Mouse (Mus musculus) forelimb bud, embryonic 11.5 days (tissue): ENCODE results near the gene Glipr1.
"Not testable (repeated sequence)": the region's sequence is repeated elsewhere in the genome, so short reads cannot be mapped to it uniquely, and the experiment has no call there.

Experiments
- DNase-seq: peaks from one replicate; pipeline ENCODE4 v3.0.0-alpha.2; 2012; ENCODE audit warnings: low read depth, low spot score

Glipr1 gene

DNA sequence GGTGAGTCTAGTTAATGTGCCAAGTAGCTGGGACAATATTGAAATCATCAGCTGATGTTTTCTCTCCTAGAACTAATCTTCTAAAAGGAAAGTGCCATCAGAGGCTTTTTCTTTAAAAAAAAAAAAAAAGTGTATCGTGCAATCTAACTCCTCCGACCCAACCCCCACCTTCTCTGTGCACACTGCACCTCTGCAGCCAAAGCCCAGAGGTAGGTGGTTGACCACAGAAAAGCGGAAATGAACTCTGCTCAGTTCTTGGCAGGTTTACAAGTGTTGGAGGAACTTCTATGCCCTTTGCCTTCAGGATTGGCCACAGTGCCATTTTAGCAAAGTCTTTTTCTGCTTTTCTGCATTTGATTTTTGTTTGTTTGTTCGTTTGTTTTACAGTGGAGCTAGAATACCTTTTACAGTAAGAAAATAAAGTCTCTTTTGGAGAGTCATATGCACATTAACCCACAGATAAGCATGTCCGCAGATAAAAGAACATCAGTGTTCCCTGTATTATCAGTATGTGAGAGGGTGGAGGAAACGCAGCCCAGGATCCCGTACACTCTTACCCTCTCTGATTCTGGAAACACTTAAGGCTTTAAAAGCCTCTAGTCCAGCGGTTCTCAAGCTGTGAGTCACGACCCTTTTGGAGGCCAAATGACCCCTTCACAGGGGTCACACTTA lies at the start of gene Glipr1:
TSS of gene Glipr1 (minus strand) at position 88 of the 672 bp plus-strand sequence.
- no peak for DNase-seq

DNA sequence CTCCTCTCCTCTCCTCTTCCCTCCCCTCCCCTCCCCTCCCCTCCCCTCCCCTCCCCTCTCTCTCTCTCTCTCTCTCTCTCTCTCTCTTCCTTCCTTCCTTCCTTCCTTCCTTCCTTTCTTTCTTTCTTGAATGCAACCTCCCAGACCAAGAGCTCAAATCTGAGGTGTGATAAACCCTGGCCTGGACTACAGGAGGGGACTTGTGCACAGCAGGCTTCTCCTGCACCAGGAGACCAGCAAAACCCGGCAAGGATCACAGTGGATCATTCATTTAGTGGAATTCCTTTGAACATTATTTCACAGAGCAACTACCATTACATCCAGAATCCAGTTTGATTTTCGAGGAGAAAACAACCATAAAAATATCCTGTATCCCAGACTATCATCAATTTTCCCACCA lies 49.5 kb upstream of the Glipr1 start:
- DNase-seq = peak; percentile 32

DNA sequence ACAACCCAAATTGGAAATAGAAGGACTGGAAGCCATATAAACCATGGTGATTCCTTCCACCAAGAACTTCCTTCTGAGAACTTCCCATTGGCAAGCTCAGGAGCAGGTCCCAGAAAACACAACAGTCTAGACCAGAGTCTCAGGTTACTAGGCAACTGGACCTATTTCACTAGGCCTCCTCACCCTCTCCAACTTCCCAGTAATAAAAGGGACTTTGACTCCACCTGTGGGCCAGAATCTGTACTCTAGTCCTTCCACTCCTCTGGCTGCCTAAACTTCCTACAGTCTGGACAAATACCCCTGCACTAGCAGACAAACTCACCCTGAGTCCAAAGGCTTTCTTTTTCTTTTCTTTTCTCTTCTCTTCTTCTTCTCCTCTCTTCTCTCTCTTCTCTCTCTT lies 48.8 kb upstream of the Glipr1 start:
- peak; percentile 7 for DNase-seq

DNA sequence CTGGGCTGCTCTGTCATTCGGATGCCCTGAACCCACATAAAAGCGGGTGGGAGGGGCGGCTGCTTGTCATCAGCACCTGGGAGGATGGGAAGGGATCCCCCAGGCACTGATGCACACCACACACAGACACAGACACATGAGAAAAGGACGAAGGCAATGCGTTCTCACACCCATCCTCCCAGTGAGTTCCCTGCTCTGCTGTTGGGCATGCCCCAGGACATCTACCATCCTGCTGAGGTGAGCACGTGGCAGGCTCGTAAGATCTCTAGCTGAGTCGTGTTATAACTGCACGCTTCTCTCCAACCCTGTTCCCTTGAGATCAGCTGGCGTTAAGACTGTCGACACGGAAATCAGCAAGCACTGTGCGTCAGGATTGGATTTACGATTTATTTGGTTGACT lies 41.9 kb upstream of the Glipr1 start:
- peak; percentile 10 for DNase-seq

DNA sequence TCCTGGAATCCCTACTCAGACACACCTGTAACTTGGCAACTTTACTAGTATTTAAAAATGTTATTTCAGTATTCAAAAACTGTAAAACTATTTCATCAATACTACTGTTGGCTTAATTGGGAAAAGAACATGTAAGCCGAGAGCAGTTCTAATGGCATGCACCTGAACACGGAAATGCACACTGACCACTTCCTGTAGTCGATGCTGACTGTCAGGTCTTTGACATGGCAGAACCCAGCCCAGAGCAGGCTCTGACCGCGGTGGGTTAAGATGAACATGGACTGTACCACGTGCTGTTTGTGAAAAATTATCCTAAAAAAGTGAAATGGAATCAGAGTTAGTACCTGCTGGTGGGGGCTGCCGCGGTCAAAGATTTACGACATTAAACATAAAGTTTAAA lies 41.1 kb upstream of the Glipr1 start:
- DNase-seq = not testable (repeated sequence)

DNA sequence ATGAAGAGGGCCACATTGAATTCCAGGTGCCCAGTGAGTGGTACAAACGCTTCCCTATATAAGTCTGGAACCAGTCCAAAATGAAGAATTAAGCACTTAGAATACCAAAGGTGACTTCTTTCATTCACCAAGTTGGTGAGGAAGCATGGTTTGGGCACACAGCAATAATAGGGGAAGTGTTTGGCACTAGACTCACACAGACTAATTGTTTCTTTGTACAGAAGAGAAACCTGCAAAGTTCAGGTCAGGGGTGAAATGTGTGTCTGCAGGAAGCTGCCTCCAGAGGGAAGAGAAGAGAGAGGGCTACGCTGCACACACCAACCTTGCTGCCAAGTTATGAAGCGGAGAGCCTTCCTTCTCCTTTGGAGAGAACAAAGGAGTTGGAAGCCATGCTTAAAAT lies 26.3 kb upstream of the Glipr1 start:
- not testable (repeated sequence) for DNase-seq

DNA sequence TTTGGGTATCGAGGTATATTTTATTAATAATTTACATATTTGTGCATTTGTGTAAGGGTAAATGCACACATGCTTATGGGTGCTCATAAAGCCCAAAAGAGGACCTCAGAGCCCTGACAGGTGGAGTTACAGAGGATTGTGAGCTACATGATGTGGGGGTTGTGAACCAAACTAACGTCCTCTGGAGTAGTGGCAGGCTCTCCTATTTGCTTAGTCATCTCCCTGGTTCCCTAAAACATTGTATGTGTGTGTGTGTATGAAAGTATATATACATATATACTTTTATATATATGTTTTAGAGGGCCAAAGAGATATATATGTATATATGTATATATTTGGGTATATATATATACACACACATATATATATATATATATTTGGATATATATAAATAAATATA lies 21.2 kb upstream of the Glipr1 start:
- no peak for DNase-seq

DNA sequence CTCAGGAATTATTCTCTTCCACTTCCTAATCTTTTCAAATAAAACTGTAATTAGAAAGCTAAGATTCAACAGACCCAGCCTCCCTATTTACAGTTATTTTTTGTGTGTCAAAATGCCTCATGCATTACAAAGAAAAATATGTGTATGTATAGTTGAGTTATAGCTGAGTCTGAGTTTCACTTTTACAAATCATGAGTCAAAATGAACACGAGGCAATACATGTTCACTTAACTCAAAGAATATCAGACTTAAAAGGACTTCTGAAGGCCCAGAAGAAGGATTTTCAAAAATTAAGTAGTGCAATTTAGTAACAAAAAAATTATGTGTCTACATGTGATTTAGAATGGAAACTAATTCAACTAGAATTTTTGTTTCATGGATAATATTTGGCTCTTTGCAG lies 7.1 kb upstream of the Glipr1 start:
- not testable (repeated sequence) for DNase-seq

DNA sequence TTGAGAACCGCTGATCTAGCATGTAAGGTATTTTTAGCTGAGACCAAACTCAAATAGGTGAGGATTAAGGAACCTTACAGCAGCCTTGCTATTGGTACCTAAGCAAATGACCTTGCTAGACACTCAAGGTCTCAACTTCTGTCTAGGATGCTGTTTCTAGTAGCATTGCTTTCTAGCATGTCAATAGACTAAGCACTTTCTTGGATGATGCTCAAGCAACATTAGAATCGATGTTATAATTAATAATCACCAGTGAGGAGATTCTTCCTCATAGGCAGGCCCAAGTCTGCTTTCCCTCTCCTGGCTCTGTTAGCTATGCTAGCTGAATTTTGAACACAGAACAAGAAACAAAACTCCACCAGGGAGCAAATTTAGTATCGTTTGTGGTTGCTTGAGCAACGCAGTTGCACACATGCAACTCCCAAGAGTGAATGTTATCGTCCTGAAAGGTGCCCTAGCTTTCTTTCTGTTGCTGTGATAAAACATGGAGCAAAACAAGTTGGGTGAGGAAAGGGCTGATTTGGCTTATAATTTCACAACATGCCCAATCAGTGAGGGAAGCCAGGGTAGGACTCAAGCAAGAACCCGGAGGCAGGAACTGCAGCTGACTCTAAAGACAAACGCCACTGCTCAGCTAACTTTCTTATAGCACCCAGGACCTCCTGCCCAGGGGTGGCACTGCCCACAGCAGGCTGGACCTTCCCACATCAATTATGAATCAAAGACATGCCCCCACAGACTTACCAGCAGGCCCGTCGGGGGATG lies 493 bp downstream of the Glipr1 start:
- no peak for DNase-seq

DNA sequence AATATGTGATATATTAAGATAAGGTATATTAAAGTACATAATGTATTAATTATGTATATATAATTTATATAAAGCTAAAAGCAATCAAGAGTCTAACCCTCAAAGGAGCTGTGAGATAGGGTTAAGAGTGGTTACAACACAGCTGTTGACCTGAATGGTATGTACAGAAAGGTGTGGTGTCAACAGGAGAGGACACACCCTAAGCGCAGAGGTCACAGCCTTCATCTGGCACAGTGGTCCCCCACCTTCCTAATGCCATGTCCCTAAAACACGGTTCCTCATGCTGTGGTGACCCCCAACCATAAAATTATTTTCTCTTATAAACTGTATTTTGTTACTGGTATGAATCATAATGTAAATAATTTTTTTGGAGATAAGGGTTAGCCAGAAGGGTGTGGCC lies 1.1 kb downstream of the Glipr1 start:
- no peak for DNase-seq

DNA sequence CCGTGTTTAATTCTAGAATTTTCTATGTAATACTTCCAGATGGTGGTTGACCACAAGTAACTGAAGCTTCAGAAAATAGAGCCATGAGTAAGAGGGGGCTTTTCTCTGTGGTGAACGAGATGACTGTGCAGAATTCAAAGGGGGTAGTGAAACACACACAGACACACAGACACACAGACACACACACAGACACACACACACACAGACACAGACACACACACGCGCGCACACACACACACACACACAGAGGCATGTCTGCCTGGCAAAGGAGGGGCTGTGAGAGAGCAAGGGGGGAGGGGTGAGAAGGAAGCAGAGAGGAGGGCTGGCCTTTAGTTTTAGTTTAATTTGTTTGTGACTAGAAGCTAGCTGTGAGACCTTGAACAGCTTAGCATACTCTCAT lies 1.9 kb downstream of the Glipr1 start:
- DNase-seq = no peak

DNA sequence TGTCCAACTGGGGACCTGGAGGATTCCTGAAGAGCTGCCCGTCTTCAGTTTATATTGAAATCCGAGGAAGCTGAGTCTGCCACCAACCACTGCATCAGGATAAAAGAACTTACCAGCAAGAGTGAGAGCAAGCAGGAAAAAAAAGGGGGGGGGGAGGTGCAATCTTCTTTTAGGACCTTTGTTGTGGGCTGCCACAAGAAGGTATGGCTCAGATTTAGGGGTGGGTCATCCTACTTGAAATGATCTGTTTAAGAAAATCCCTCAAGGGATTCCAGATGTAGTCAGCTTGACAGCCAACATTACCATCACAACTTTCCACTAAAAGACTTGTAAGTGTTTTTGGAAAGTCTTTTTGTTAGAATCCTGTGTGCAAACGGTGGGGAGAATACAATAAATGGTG lies 2.7 kb downstream of the Glipr1 start:
- no peak for DNase-seq

DNA sequence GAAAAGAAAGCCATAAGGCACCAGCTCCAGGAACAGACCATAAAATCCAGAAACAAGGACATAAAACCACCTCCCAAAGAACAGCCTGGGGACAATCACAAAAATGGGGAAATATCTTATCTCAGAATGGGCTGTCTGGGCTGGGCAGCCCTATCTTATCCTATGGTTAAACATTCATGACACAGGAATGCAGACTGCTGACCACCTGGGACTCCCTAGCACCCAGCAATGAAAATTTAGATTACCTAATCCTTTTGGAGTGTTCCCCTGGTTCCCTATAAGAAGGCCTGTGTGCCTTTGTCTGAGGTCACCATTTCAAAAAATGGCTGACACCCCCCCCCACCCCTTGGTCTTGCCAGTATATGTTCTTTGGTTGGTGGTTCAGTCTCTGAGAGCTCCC lies 4.8 kb downstream of the Glipr1 start:
- no peak for DNase-seq

DNA sequence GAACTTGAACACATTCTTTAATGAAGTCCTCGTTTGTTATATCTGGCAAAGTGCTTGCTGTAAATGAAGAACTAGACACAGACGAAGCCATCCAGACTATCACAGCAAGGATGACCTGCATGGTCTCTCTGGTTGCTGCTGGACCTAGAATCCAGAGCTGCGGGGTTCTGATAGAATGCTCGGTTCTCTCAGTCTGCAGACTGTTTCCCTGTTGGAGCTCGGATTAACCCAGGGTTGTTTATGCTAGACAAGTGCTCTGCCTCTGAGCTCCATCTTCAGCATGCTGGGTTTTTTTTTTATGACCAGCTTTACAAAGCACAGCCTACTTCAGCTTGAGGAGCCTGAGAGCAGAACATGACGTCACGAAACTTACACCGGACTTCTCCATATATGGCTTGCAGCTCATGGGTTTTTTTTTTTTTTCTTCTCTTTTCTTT lies 5.5 kb downstream of the Glipr1 start:
- no peak for DNase-seq

DNA sequence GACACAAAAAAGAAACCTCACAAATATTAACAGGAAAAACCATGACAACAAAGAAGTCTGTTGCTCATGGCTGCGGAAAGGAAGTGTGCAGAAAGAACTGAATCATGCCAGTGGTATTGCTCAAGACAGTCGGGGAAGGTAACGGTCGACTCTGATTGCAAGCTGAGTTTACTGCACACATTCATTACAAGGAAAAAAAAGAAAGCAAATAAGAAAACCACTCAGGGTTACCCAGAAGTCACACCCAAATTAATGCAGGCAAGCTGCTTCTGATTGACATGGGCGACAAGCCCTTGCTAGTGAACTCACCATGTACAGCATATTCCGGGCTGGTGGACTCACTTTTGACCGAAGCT lies 5.9 kb downstream of the Glipr1 start:
- DNase-seq = no peak

DNA sequence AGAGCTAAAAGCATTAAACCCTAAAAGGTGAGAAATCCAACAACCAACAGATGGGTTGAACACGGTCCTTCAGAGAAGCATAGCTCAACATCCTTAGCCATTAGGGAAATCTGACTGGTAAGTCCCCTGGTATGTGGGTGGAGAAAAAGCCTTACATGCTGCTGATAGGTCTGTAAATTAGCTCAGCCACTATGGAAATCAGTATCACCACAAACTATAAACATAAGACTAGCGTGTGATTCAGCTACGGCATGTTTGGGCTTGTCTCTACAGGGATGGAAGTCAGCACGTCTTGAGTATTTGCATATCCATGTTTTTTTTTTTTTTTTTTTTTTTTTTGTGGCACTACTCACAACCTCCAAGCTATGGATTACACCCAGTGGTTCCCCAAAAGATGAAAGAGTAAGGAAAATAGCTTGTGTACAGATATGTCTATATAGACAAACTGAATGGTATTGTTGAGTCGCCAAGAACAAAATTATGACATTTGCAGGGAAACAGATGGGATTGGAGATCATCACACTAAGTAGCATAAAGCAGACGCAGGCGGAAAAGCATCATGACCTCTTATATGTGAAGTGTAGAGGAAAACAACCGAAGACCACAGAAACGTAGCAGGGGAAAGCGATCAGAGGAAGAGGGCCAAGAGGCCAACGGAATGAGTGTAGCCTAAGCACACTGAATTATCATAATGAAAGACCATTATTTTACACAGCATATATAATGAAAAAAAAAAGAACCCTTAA lies 6.5 kb downstream of the Glipr1 start:
- DNase-seq = no peak

DNA sequence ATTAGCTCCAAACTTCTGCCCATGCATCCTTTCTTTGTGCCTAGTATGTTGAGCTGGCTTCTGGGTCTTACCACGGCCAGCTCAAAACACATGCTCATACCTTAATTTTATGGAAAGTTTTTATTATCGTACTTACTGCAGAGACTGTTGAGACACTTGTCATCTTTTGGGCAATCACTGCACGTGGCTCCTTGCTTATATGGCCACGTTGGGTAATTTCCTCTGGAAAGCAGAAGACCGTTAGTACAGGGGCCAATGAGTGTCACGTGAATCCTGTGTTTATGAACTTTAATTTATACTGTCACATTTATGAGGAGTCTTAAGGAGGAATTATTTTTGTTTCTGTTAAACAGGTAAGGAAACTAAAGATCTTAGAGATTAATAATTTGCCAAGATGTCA lies 16.0 kb downstream of the Glipr1 start:
- DNase-seq = no peak

DNA sequence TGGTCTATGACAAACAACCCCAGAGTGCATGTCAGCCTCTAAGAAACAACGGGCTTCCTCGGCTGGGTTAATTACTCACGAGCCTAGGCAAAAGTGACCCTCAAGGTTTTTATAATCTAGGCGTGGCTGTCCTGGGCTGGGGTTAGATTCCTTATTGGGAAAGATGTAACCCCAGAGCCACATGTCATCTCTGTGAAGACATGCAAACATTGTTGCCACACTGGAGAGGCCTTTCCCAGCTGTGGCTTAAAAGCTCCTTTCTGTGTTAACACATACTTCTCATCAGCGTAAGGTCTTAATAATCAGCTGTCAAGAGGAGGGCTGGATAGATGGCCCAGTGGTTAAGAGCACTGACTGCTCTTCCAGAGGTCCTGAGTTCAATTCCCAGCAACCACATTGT lies 19.4 kb downstream of the Glipr1 start:
- DNase-seq = no peak

DNA sequence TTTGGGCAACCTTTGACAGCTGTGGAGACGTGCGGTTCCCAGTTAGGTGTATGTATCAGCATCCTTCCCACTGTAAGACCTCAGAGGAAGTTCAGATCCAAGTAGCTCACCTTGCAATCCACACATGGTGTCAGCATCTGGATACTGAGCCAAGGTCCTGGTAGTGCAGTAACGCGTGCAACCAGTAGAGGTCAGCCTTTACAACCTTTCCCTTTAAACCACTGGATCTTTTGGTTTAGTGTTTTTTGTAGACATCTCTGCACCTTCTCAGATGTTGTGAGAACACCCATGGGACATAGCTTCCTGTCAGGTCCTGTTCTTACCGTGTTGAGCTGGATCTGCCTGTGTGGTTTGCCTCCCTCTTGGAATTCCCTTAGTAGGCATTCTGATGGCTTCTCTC lies 24.8 kb downstream of the Glipr1 start:
- DNase-seq = peak; percentile 78

DNA sequence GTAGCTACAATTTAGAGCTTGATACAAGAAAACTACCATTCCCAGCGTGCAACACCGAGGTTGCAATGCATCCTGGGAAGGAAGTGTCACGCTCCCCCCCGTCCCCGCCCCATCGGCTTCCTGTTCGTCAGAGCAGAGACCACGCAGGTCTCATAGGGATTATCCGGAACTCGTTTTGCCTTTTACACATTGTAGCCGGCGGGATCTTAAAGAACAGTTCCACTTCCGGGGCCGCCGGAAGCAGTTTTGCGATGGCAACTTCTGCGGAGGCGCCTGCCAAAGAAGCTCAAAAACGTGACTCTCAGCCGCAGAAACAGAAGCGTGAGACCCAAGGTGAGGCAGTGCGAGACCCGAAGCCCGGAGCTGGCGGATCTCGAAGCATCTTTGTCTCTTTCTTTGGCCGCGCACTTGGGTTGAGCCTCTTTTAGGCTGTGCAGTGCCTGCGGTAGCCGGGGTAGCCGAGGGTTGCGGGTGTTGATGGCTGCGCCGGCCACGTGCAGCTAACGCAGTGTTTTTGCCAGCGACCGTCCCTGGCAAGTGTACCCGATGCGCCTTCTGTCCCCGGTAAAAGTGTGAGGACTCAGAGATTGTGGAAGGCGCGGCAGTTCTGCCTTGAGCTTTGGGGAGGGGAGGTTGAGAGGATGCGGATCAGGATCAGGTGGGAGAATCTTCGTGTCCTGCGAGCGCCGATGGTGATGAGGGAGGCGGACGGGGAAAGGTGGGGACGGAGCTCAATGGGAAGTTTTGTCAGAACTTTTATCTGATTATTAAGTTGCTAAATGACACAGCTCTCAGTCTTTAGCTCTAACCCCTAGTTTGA lies 29.7 kb downstream of the Glipr1 start, which contains the start of gene Krr1:
TSS of gene Krr1 (plus strand) at position 123 of the 820 bp plus-strand sequence.
- DNase-seq = peak; percentile 95

DNA sequence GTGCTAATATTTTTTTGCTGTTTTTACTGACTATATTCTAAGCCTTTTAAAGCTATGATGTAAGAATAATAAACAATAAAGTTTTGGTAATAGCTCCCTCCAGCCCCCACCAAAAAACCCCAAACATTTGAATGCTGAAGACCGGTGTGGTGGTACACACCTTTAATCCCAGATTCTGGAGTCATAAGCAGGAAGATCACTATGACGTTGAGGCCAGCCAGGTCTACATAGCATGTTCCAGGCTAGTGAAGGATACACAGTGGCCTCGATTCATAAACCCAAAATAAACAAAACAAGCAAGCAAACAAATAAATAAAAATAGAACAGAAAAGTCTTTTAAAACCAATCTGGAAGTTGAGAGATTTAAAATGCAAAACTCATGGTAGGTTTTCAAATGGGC lies 30.5 kb downstream of the Glipr1 start:
- DNase-seq = no peak

DNA sequence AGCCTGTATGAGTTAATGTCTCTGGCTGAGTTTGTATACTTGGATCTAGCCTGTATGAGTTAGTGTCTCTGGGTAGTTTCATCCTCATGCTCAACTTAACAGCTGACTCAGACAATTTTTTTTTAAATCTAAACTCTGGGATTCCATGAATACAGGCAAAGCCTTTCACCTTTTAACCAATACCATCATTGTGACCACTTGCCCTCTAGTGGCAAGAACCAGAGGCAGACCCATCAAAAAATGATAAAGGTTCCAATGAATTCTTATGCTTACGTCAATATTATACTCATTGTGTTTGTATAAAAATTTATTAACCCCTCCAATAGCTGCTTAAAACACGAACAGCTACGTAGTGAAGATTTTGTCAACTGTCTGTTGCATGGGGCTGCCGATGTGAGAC lies 36.0 kb downstream of the Glipr1 start:
- DNase-seq = no peak
